Mouse (Mus musculus): ENCODE data around the gene Cyp3a25. TPM values are rescaled to one million over a fixed set of nuclear protein-coding genes. Genes with fewer than 3 reads are reported as not detected.
"Not testable (repeated sequence)": the region's sequence is repeated elsewhere in the genome, so short reads cannot be mapped to it uniquely, and the experiment has no call there.

Gene Cyp3a25
- not detected in 2 replicates for polyA plus RNA-seq (2015; fragmentation: Nextera tagmentation; extraction: Ambion mirVana)

DNA sequence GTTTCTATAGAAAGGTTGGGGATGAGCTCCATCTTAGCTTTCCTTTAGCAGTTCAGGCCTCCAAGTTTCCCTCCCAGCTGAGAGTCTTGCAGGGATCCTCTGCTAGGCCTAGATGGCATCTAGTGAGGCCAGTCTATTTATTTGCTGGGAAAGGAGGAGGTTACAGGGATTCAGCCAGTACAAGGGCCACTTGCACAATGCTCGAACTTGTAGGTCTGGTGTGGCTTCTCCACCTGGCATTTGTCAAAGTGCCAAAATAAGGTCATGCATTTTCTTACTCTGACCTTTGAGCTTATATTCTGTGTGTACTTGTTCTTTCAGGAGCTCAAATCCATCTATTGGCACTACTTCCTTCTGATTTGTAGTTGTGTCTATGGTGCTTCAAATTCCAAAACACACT is at the start of gene Cyp3a25:
Cyp3a25 (minus strand) TSS at position 110 of the 400 bp plus-strand sequence.
- not testable (repeated sequence) for ATAC-seq (replicated peaks); H3K4me2 ChIP-seq; H3K4me1 ChIP-seq; H3K36me3 ChIP-seq (replicated peaks); H3K4me3 ChIP-seq; H3K27me3 ChIP-seq (replicated peaks); H3K27ac ChIP-seq; H3K9ac ChIP-seq
- 67% methylated on average over 1 of the region's 1 CpGs for WGBS
- H3K9me3 ChIP-seq: peaks cover 15% of the 10 kb centered on the region

- Histone ChIP-seq H3K4me1 (no peaks in the 10 kb centered on the region), H3K27ac (no peak overlapping the region), H3K9me3 (peaks cover 20% of the 10 kb centered on the region), H3K4me2 (no peak overlapping the region), H3K4me3 (no peak overlapping the region), H3K27me3 (replicated peaks) (no peaks in the 10 kb centered on the region), H3K9ac (no peak overlapping the region), H3K36me3 (replicated peaks) (no peaks in the 10 kb centered on the region)
- WGBS: 46% methylated on average over 4 of the region's 4 CpGs
- no peak for ATAC-seq (replicated peaks)
Observed at GRCm38 (mm10) chr5:146021136-146021535, 11.7 kb upstream of the Cyp3a25 start.

GRCm38 (mm10) chr5:146018275-146018674 is 8.9 kb upstream of the Cyp3a25 start:
- Histone ChIP-seq H3K4me3 (no peak overlapping the region), H3K27ac (no peak overlapping the region), H3K4me1 (no peaks in the 10 kb centered on the region), H3K4me2 (no peak overlapping the region), H3K9ac (no peak overlapping the region), H3K27me3 (replicated peaks) (no peaks in the 10 kb centered on the region), H3K36me3 (replicated peaks) (no peaks in the 10 kb centered on the region), H3K9me3 (peaks cover 32% of the 10 kb centered on the region)
- ATAC-seq (replicated peaks): no peak
- 78% methylated on average over 5 of the region's 5 CpGs for WGBS

GRCm38 (mm10) chr5:146011251-146011650 is 1.8 kb upstream of the Cyp3a25 start:
- WGBS: 80% methylated on average over 1 of the region's 1 CpGs
- no peaks in the 10 kb centered on the region for H3K4me1 ChIP-seq
- ATAC-seq (replicated peaks): no peak
- H3K27ac ChIP-seq: no peak overlapping the region
- H3K36me3 ChIP-seq (replicated peaks): no peaks in the 10 kb centered on the region
- no peak overlapping the region for H3K9ac ChIP-seq
- H3K4me3 ChIP-seq: no peak overlapping the region
- no peak overlapping the region for H3K4me2 ChIP-seq
- no peaks in the 10 kb centered on the region for H3K27me3 ChIP-seq (replicated peaks)
- H3K9me3 ChIP-seq: peaks cover 16% of the 10 kb centered on the region

DNA sequence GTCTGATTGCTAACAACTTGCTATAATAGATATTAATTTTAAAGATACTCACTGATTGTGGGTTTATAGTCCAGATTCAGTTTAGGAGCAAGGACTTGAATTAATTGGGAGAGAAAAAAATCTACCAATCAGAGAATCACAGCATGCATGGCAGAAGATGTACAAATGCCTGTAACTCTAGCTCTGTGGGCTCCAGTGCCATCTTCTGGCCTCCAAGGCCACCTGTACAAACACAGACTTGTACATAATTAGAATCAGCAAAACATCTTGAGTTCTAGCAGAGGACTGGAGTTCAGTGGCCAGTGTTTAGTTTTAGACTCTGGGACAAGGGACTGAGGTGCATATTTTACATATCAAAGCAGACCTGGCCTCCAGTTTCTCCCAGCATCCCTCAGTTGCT is 42.3 kb downstream of the Cyp3a25 start:
- H3K36me3 ChIP-seq (replicated peaks): no peaks in the 10 kb centered on the region
- H3K4me3 ChIP-seq: no peak overlapping the region
- no peak overlapping the region for H3K27ac ChIP-seq
- no peak overlapping the region for H3K4me2 ChIP-seq
- H3K9me3 ChIP-seq: peaks cover 15% of the 10 kb centered on the region
- H3K9ac ChIP-seq: no peak overlapping the region
- no peaks in the 10 kb centered on the region for H3K4me1 ChIP-seq
- H3K27me3 ChIP-seq (replicated peaks): no peaks in the 10 kb centered on the region
- no peak for ATAC-seq (replicated peaks)

Other genes starting within 250 kb of the Cyp3a25 start
- not detected in 2 replicates for gene Cyp3a44, start 203.7 kb downstream of the Cyp3a25 start, polyA plus RNA-seq (2015; fragmentation: Nextera tagmentation; extraction: Ambion mirVana)
- gene Cyp3a11, start 129.7 kb downstream of the Cyp3a25 start, polyA plus RNA-seq (2015; fragmentation: Nextera tagmentation; extraction: Ambion mirVana): not detected in 2 replicates
- not detected in 2 replicates for gene Cyp3a59, start 69.6 kb upstream of the Cyp3a25 start, polyA plus RNA-seq (2015; fragmentation: Nextera tagmentation; extraction: Ambion mirVana)
- gene Gm5565, start 150.9 kb upstream of the Cyp3a25 start, polyA plus RNA-seq (2015; fragmentation: Nextera tagmentation; extraction: Ambion mirVana): not detected in 2 replicates
- gene Gm6309, start 161.1 kb upstream of the Cyp3a25 start, polyA plus RNA-seq (2015; fragmentation: Nextera tagmentation; extraction: Ambion mirVana): not detected in 2 replicates
- gene 1700001J03Rik, start 175.7 kb upstream of the Cyp3a25 start, polyA plus RNA-seq (2015; fragmentation: Nextera tagmentation; extraction: Ambion mirVana): 0.41 TPM in 1 of 2 replicates, not detected in the other
- gene Rnf6, start 211.9 kb upstream of the Cyp3a25 start, polyA plus RNA-seq (2015; fragmentation: Nextera tagmentation; extraction: Ambion mirVana): 28.7 and 33.6 TPM in 2 replicates
- gene Cdk8, start 221.6 kb upstream of the Cyp3a25 start, polyA plus RNA-seq (2015; fragmentation: Nextera tagmentation; extraction: Ambion mirVana): 19.5 and 21.2 TPM in 2 replicates